Mouse (Mus musculus): ENCODE results near the gene Abl1.

Gene Abl1

GRCm38 (mm10) chr2:31787029-31787428 is 98.9 kb downstream of the Abl1 start:
- DNase-seq (ENCODE audit: low spot score in 2 of 2), result peak; percentile 80 to 84

DNA sequence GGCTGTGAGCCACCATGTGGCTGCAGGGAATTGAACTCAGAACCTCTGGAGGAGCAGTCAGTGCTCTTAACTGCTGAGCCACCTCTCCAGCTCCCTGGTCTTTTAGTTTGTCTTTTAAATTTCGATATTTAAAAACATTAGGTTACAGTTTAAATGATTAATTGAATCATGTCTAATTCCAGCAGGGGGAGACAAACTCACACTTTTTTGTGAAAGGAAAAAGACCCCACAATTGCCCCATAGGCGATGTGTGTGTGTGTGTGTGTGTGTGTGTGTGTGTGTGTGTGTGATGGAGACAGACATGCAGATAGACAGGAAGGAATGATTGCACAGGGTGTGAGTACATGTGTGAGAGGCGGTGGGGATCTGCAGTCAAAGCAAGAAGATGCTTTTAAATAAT is 100.1 kb downstream of the Abl1 start:
- no peak for DNase-seq (ENCODE audit: low spot score in 2 of 2)

GRCm38 (mm10) chr2:31789215-31789614 is 101.0 kb downstream of the Abl1 start:
- no peak for DNase-seq (ENCODE audit: low spot score in 2 of 2)

DNA sequence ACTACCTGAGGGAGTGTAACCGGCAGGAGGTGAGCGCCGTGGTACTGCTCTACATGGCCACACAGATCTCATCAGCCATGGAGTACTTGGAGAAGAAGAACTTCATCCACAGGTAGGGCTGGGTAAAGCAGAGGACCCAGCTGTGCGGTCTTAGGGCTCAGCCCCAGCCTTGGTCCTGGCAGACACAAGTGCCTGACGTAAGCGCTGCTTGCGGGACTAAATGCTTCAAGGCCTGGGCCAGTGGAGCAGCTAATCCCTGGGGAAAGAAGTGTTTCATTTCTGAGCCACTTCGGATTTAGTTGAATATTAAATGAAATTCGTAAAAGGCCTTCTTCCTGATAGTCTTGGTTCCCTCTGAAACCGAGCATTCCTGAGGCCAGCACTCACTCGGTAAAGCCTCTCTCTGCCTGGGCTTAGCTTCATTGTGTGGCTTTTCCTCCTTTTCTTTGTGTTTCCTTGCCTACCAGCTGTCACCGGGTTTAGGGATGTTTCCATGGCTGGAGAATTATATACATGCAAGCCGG is 102.6 kb downstream of the Abl1 start:
- no peak for DNase-seq (ENCODE audit: low spot score in 2 of 2)

GRCm38 (mm10) chr2:31791260-31791659 is 103.1 kb downstream of the Abl1 start:
- no peak for DNase-seq (ENCODE audit: low spot score in 2 of 2)

DNA sequence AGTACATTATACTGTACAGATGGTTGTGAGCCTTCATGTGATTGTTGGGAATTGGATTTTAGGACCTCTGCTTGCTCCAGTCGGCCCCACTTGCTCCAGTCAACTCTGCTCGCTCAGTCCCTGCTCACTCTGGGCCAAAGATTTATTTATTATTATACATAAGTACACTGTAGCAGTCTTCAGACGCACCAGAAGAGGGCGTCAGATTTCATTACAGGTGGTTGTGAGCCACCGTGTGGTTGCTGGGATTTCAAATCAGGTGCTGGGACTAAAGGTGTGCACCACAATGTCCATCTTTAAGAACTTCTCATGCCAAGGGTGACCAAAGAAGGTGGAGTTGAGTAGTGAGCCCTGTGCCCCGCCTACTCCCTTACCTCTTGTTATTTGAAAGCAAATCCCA is 104.4 kb downstream of the Abl1 start:
- no peak for DNase-seq (ENCODE audit: low spot score in 2 of 2)

- no peak for DNase-seq (ENCODE audit: low spot score in 2 of 2)
These were observed 108.8 kb downstream of the Abl1 start for GRCm38 (mm10) chr2:31796943-31797342.

GRCm38 (mm10) chr2:31801416-31801815 is 113.2 kb downstream of the Abl1 start:
- DNase-seq (ENCODE audit: low spot score in 2 of 2), result no peak

DNA sequence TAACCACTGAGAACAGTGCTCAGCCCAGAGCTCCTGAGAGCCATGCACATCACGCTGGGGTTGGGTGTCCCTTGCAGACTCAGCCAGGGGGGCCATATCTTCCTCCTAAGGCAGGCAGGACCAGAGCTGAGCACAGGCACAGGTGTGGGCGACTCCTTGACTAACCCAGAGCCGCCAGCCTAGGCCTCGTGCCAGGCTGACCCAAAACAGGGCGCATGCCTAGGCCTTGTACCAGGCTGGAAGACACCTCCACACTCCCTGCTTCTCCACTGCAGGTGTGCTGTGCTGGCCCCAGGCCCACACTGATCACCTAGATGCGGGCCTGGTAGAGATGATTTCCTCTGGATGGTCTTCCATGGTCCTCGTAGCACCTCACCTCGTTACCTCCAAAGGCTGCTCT is 114.6 kb downstream of the Abl1 start:
- no peak for DNase-seq (ENCODE audit: low spot score in 2 of 2)

- no peak for DNase-seq (ENCODE audit: low spot score in 2 of 2)
These were observed 115.3 kb downstream of the Abl1 start for GRCm38 (mm10) chr2:31803480-31803879.

DNA sequence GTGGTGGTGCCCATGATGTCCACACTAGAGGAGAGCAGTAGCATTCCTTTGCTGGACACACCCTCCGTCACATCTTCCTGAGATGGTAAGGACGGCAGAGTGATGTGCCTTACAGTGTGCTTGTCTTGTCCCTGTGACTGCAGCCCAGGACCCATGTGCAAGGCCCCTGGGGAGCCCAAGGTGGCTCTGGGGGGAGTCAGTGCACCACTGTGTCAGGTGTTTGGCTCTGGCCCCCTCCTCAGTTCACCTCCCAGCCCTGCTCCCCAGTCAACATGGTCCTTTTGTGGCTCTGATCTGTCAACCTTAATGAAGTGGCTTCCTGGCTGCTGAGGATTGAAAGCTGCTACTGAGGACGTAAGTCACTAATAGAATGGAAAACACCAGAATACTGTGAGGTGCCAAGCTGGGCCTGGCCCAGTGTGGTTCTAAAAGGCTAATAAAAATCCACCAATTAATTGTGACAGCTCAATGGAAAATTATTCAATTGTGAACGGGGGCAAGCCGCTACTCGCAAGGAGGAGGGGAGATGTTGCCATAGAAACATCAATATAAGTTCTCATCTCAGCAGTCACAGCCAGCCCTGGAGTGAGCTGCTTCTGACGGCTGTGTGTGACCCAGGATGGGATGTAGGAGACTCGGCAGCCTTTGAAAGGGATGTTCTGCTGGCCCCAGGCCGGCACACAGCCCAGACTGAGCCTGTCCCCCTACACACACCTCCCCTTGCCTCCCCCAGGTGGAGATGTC is 118.6 kb downstream of the Abl1 start:
- no peak for DNase-seq (ENCODE audit: low spot score in 2 of 2)

DNA sequence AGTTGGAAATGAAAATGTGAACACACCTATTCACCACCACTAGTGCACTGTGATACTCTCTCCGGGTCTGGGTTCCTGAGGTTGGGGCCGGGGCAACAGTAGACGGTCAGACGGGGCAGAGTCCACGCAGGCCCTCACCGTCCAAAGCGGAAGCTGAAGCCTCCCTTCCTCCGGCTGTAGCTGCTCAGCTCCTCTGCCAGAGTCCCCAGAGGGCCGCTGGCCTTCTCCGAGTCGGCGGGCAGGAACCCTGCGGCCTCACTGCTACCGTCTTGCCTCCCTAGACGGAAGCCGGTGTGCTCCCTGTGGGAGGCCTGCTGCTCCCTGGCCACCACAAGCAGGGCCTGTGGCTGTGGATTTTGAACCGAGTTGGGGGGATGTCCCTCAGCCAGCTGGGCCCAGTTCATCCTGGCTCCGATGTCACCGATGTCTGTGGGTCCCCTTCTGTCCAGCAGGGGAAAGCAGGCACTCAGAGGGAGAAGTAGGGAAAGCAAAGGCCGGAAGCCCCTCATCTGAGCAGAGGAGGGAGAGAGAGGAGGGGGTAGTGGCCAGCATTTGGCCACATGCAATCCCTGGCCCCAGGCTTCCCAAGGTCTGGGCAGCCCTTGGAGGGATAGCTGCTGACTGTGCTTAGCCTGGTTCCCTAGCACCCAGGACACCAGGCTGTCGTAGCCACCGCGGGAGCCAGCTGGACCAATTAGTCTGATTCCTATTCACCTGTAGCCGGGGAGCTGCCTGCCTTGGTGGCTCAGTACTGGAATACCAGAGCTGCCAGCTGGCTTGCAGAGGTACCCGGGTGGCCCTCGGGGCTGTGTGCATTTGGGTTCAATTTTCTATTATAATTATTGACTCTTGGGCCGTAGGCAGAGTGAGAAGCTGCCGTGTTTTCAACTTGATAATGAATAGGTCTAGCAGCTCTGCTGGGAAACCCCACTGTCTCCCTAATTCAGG is 120.5 kb downstream of the Abl1 start:
- DNase-seq (ENCODE audit: low spot score in 2 of 2), result no peak

- DNase-seq (ENCODE audit: low spot score in 2 of 2), result no peak
These were observed 121.2 kb downstream of the Abl1 start for GRCm38 (mm10) chr2:31809358-31809740.

DNA sequence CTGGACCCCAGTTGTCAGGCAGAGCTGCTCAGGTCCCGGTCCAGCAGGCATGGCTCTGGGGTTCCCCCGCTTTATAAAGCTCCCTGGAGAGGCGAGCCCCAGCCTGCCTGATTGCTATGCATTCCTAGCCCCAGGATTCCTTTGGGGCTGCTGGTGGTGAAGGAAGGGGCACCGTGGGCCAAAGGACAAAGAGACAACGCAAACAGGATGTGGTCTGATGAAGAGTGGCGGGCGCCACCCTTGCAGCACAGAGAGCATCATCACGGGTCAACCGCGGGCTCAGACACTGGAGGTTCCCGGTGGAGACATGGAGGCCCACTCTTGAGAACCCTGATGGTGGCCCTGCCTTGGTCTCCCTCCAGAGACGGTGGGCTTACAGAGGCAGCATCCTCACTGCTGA is 122.3 kb downstream of the Abl1 start, which contains the start of gene Qrfp:
Gene Qrfp, minus strand, starts transcription at position 137 of the 400 bp plus-strand sequence.
- no peak for DNase-seq (ENCODE audit: low spot score in 2 of 2)

DNA sequence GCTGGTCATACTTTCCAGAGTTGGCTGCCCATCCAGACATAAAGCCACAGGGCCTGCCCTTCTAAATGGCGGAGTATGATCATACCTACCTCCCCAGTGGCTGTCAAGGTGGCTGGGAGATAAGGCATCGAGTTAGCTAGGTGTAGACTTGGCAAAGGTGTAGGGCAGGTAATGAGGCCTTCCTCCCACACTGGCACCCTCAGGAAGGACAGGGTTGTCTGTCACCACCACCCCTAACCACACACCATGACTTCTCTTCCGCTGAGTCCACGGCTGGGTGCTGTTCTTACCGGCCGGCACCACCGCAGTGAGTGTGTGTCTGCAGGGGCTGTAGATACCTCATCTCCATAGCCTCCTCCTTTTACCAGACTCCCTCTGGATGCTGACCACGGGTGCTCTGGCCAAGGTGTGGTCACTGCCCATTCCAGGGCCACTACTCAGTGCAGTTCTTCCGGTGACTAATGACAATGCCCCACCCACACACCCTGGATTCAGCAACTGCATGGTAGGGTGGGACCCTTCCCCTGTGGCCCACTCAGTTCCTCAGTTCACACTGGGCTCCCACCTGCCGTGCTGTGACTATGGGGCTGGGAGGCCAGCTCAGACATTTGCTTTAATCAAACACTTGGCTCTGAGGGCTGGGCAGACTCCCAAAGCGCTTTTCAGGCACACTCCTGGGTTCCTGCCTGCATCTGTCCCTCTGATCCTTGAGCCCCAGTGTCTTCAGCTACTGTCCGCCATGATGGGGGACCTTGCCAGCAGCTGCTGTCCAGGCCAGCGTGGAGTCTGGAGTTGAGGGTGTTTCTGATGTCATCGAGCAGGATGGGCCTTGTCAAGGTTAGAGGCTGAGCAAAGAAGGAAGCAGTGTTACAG is 123.1 kb downstream of the Abl1 start:
- DNase-seq (ENCODE audit: low spot score in 2 of 2), result no peak

DNA sequence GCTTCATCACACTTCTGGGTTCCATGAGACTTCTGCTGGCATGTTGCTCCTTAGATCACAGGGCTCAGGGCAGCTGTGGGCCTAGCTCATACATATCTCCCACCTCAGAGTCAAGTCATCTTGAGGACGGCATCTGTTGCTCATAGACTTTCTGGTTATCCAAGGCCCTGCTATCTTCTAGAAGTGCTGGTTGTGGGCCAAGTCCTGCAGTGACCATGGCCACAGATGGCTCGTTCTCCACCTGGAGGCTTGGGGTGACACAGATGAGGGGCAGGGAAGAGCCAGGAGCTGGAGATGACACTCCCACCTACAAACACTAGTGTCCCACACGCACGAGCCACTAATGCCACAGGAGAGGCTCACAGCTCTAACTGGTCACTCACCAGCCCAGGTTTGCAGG is 125.5 kb downstream of the Abl1 start:
- DNase-seq (ENCODE audit: low spot score in 2 of 2), result no peak

GRCm38 (mm10) chr2:31814699-31815098 is 126.5 kb downstream of the Abl1 start:
- peak; percentile 58 to 67 for DNase-seq (ENCODE audit: low spot score in 2 of 2)

DNA sequence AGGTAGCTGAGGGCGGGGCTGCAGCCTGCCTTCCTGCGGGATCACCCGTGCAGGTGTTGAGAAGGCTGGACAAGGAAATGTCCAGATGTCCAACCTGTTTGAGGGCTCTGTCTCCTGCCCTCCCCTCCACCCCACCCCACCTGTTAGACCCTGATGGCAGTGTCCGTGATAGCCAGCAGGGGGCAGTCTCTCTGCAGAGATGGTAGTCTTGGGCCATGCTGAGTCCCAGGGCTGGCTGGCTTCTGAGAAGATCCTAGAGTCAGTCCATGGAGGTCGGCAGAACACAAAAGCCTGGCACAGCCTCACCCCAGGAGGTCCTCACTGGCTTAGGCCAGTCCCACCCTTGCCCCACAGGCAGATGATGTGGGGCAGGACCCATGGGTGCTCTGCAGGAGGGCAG is 127.2 kb downstream of the Abl1 start:
- peak; percentile 69 to 70 for DNase-seq (ENCODE audit: low spot score in 2 of 2)

DNA sequence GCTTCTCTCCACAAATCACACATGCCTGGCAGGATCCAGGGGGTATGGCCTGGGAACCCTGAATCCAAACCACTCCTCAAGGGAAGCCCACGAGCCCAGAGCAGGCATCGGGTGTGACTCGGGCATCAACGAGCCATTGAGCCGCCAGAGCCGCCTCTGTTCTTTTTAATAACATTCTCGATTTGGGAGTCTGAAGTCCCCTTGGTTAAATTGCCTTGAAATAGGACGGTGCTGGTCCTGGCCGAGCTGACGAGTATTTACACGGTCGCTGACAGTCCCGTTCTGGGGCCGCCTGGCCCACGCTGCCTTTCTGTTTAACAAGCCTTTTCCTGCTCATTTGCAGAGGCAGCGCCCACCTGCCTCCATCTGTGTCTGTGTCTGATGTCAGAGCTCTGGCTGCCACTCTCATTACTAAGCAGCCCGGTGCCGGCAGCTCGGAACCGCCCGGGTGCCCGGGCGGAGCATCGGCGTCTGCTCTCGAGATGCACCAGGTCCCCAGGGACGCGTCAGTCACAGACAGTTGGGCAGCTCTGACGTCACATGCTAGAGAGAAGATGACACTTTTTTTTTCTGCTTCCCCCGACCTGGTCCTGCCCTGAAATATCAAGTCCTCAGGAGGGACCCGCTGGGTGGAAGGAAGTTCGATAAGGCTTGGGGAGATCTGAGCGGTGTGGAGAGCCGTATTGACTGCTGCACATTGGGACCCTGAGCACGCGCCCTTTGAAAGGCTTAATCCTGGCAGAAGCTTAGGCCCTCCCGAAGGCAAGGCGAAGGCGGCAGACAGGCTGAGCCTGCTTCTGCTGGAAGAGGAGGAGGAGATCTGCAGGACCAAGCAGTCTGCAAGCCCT is 134.6 kb downstream of the Abl1 start:
- DNase-seq (ENCODE audit: low spot score in 2 of 2), result peak; percentile 79 to 84

GRCm38 (mm10) chr2:31823933-31824730 is 136.0 kb downstream of the Abl1 start:
- no peak for DNase-seq (ENCODE audit: low spot score in 2 of 2)

All from right cerebral cortex, adult 2 months (tissue).